Mouse (Mus musculus): ENCODE results near the gene Zbtb8os.

GRCm38 (mm10) chr4:129388404-129388803 is 52.9 kb downstream of the Zbtb8os start:
- TF ChIP-seq CTCF (conservative IDR thresholded peaks at IDR 0.05; ENCODE audit: low read length): no peak
- TF ChIP-seq NANOG (IDR thresholded peaks at IDR 0.05; ENCODE audit: borderline replicate concordance, low read length): no peak
- TF ChIP-seq POU5F1 (IDR thresholded peaks at IDR 0.05; ENCODE audit: borderline replicate concordance, low read length): no peak

Data from E14TG2a.4 (cell line).